Mouse (Mus musculus): ENCODE results near the gene Rem2. TPM values are rescaled to one million over a fixed set of nuclear protein-coding genes. Genes with fewer than 3 reads are reported as not detected.

Rem2 gene
- total and polyA plus RNA-seq, 2 experiments from 2014 or later: 25.2 to 32.8 TPM

GRCm38 (mm10) chr14:54477172-54477909 is 1.4 kb downstream of the Rem2 start:
- Histone ChIP-seq H3K4me2 (ENCODE audit: low read depth, low read length) (peak overlapping the region; percentile 69), H3K4me1 (ENCODE audit: insufficient read depth, low read length) (peaks cover 21% of the 10 kb centered on the region), H3K9me3 (ENCODE audit: low read length) (no peaks in the 10 kb centered on the region), H3K36me3 (ENCODE audit: insufficient read depth, low read length) (no peaks in the 10 kb centered on the region), H3K9ac (replicated peaks; ENCODE audit: low read length) (peak overlapping the region; percentile 53), H3K27me3 (ENCODE audit: insufficient read depth, low read length) (0 out of 2 replicates have a peak, but pooled peaks cover 3% of the 10 kb centered on the region), H3K4me3 (ENCODE audit: low read length) (peak overlapping the region; percentile 45), H3K27ac (0 out of 2 replicates have a peak overlapping the region, but pooled peaks have one; percentile 60)
- no peak for TF ChIP-seq CTCF (IDR thresholded peaks at IDR 0.05; ENCODE audit: low read depth)
- no peak for ATAC-seq
- DNase-seq (ENCODE audit: low spot score): no peak
- 68% methylated on average over 15 of the region's 15 CpGs for WGBS

GRCm38 (mm10) chr14:54479451-54479920 is 3.6 kb downstream of the Rem2 start:
- no peaks in the 10 kb centered on the region for H3K9me3 ChIP-seq (ENCODE audit: low read length)
- 0 out of 2 replicates have a peak, but pooled peaks cover 3% of the 10 kb centered on the region for H3K27me3 ChIP-seq (ENCODE audit: insufficient read depth, low read length)
- H3K36me3 ChIP-seq (ENCODE audit: insufficient read depth, low read length): no peaks in the 10 kb centered on the region
- TF ChIP-seq CTCF (IDR thresholded peaks at IDR 0.05; ENCODE audit: low read depth): no peak
- peak; percentile 23 for DNase-seq (ENCODE audit: low spot score)
- no peak overlapping the region for H3K27ac ChIP-seq
- peaks cover 21% of the 10 kb centered on the region for H3K4me1 ChIP-seq (ENCODE audit: insufficient read depth, low read length)
- ATAC-seq: peak; percentile 18; the same call in 1 of the 2 replicates
- H3K4me2 ChIP-seq (ENCODE audit: low read depth, low read length): peak overlapping the region; percentile 55
- H3K4me3 ChIP-seq (ENCODE audit: low read length): peak overlapping the region; percentile 28
- peak overlapping the region; percentile 28; the same call in 1 of the 2 replicates for H3K9ac ChIP-seq (replicated peaks; ENCODE audit: low read length)
- WGBS: 5% methylated on average over 40 of the region's 40 CpGs

DNA sequence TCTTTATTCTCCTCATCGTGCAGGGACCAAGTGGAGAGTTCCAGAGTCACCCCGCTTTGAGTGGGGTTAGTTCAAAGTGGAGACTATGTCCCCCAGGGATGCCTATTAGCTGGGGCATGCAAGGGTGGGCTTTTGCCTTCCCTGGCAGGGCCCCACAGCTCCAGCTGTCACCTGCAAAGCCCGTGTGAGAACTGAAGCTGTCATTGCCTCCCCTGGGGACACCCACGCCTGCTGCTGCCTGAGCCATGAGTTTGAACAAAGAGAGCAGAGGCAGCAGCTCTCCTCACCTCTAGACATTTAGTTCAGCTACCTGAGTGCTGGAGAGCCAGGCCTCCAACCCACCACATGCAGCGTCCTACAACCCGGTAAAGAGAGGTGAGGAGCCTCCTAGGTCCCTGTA is 4.8 kb downstream of the Rem2 start:
- Histone ChIP-seq H3K27me3 (ENCODE audit: insufficient read depth, low read length) (0 out of 2 replicates have a peak, but pooled peaks cover 3% of the 10 kb centered on the region), H3K4me1 (ENCODE audit: insufficient read depth, low read length) (peaks cover 17% of the 10 kb centered on the region), H3K9ac (replicated peaks; ENCODE audit: low read length) (no peak overlapping the region), H3K4me3 (ENCODE audit: low read length) (no peak overlapping the region), H3K9me3 (ENCODE audit: low read length) (no peaks in the 10 kb centered on the region), H3K4me2 (ENCODE audit: low read depth, low read length) (no peak overlapping the region), H3K36me3 (ENCODE audit: insufficient read depth, low read length) (no peaks in the 10 kb centered on the region), H3K27ac (no peak overlapping the region)
- no peak for ATAC-seq
- WGBS: 62% methylated on average over 6 of the region's 6 CpGs
- TF ChIP-seq CTCF (IDR thresholded peaks at IDR 0.05; ENCODE audit: low read depth): no peak
- DNase-seq (ENCODE audit: low spot score): no peak

DNA sequence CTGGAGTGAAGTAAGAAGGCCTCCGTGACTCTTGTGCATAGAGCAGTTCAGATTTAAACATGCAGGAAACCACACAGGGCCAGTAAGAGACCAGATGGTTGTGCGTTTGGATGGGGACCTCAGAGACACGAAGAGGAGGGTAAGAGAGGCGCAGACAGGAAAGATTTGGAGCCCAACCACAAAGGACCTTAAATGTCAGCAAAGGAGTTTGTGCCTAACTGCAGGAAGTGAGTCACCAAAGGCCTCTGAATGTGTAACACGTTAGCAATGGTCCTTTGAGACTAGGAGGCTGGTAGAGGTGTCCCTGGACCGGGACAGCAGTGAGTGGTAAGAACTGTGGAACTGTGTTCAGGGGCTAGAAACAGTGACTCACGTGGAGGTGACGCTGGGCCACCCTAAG is 5.5 kb downstream of the Rem2 start:
- Histone ChIP-seq H3K4me3 (ENCODE audit: low read length) (no peak overlapping the region), H3K9me3 (ENCODE audit: low read length) (no peaks in the 10 kb centered on the region), H3K4me2 (ENCODE audit: low read depth, low read length) (no peak overlapping the region), H3K4me1 (ENCODE audit: insufficient read depth, low read length) (peaks cover 16% of the 10 kb centered on the region; the same call in 1 of the 2 replicates), H3K27me3 (ENCODE audit: insufficient read depth, low read length) (0 out of 2 replicates have a peak, but pooled peaks cover 3% of the 10 kb centered on the region), H3K9ac (replicated peaks; ENCODE audit: low read length) (no peak overlapping the region), H3K36me3 (ENCODE audit: insufficient read depth, low read length) (no peaks in the 10 kb centered on the region), H3K27ac (no peak overlapping the region)
- no peak for DNase-seq (ENCODE audit: low spot score)
- no peak for ATAC-seq
- whole genome bisulfite sequencing: 80% methylated on average over 8 of the region's 8 CpGs
- no peak for TF ChIP-seq CTCF (IDR thresholded peaks at IDR 0.05; ENCODE audit: low read depth)

- WGBS: 41% methylated on average over 9 of the region's 9 CpGs
- H3K9ac ChIP-seq (replicated peaks; ENCODE audit: low read length): no peak overlapping the region
Observed at GRCm38 (mm10) chr14:54482498-54482897, 6.6 kb downstream of the Rem2 start.

DNA sequence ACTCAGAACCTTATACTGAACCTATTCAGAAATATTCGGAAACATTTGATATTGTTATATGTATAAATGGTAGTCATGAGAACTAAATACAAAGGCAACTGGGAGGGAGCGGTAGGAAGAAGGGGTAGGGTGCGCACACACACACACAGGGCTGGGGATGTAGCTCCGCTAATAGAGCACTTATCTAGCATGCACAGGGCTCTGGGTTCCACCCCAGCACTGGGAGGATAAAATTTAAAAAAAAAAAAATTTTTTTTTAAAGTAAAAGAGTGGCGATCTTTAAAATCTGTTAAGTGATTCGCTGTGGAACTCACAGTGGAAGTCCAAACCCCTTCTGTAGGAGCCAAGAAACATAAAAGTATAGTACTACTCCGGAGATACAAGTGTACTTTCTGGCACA is 10.0 kb downstream of the Rem2 start:
- Histone ChIP-seq H3K27ac (no peak overlapping the region), H3K9me3 (ENCODE audit: low read length) (no peaks in the 10 kb centered on the region), H3K4me2 (ENCODE audit: low read depth, low read length) (no peak overlapping the region), H3K9ac (replicated peaks; ENCODE audit: low read length) (no peak overlapping the region), H3K4me3 (ENCODE audit: low read length) (no peak overlapping the region), H3K36me3 (ENCODE audit: insufficient read depth, low read length) (no peaks in the 10 kb centered on the region), H3K4me1 (ENCODE audit: insufficient read depth, low read length) (no peaks in the 10 kb centered on the region), H3K27me3 (ENCODE audit: insufficient read depth, low read length) (no peaks in the 10 kb centered on the region)
- ATAC-seq (no peak), DNase-seq (ENCODE audit: low spot score) (no peak)
- 92% methylated on average over 7 of the region's 7 CpGs for WGBS
- no peak for TF ChIP-seq CTCF (IDR thresholded peaks at IDR 0.05; ENCODE audit: low read depth)

More at GRCm38 (mm10) chr14:54482498-54482897, 6.6 kb downstream of the Rem2 start:
- DNase-seq (ENCODE audit: low spot score): peak; percentile 42
- Histone ChIP-seq H3K4me1 (ENCODE audit: insufficient read depth, low read length) (peaks cover 7% of the 10 kb centered on the region; the same call in 1 of the 2 replicates), H3K4me2 (ENCODE audit: low read depth, low read length) (no peak overlapping the region), H3K9me3 (ENCODE audit: low read length) (no peaks in the 10 kb centered on the region), H3K27me3 (ENCODE audit: insufficient read depth, low read length) (0 out of 2 replicates have a peak, but pooled peaks cover 3% of the 10 kb centered on the region), H3K36me3 (ENCODE audit: insufficient read depth, low read length) (no peaks in the 10 kb centered on the region), H3K4me3 (ENCODE audit: low read length) (no peak overlapping the region), H3K27ac (no peak overlapping the region)
- TF ChIP-seq CTCF (IDR thresholded peaks at IDR 0.05; ENCODE audit: low read depth): peak; percentile 70
- no peak for ATAC-seq

DNA sequence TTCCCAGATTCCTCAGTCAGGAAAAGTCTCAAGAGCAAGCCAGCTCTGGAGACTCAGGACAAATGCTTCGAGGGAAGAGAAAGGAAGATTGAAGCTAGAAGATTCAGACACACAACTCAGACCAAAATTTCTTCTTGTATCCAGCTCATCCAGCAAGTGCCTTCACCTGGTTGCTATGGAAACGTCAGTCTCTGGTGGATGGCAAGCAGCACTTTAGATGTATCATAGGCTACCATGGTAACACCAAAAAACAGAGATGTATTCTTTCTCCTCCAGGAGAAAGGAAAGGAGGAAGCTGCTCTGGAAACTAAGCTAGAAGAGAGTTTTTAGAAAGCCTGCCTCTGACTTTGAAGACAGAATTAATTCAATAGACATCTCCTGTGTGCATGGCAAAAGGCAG is 11.8 kb downstream of the Rem2 start:
- Histone ChIP-seq H3K4me3 (ENCODE audit: low read length) (no peak overlapping the region), H3K36me3 (ENCODE audit: insufficient read depth, low read length) (no peaks in the 10 kb centered on the region), H3K4me2 (ENCODE audit: low read depth, low read length) (no peak overlapping the region), H3K4me1 (ENCODE audit: insufficient read depth, low read length) (no peaks in the 10 kb centered on the region), H3K9me3 (ENCODE audit: low read length) (no peaks in the 10 kb centered on the region), H3K27ac (no peak overlapping the region), H3K27me3 (ENCODE audit: insufficient read depth, low read length) (no peaks in the 10 kb centered on the region), H3K9ac (replicated peaks; ENCODE audit: low read length) (no peak overlapping the region)
- WGBS: 55% methylated on average over 2 of the region's 2 CpGs
- no peak for ATAC-seq
- peak; percentile 64 for DNase-seq (ENCODE audit: low spot score)
- TF ChIP-seq CTCF (IDR thresholded peaks at IDR 0.05; ENCODE audit: low read depth): no peak

Data from hindbrain, postnatal 0 days (tissue).